Mouse (Mus musculus): ENCODE results near the gene Mccc1.

Gene Mccc1

DNA sequence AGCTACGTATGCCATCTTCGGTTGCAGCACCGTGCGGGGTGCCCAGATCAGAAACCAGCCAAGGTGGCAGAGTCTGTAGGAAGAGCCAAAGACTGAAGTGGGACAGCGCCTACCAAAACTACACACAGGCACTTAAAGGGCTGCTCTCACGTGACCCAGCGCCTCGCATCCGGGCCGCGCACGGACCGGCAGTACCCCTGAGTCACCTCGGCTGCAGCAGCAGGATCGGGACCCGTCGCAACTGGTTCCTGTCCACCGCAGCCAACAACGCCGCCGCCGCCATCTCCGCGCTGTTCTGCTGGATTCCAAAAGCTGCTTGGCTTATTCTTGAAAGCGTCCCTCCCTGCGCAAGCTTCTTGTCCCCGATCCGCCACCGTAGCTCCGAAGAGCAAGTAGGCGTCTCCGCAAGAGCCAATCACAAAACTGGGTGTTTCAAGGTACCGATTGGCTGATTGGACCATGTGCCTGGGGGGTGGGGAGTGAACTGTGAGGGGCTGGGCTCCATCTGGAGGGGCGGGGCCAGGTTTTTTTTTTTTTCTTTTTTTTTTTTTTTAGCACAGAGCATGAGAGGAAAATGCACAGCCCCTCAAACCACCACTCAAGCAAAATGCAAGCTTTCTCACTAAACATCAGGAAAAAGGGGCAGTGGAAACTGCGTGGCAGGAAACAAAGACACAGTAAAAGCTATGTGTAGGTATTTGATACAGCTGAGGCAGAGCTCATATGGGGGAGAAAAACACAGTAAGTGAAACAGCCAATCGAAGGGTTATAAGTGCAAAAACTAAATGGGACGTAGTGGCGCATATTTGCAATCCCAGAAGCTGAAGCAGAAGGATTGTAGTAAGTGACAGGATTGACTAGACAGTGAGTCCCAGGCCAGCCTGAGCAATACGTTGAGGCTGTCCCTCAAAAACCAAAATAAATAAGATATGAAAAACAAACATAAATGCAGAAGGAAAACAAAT lies at the start of gene Mccc1:
Gene Mccc1, minus strand, starts transcription at position 404 of the 965 bp plus-strand sequence.
- DNase-seq, result peak; percentile 95 to 98

DNA sequence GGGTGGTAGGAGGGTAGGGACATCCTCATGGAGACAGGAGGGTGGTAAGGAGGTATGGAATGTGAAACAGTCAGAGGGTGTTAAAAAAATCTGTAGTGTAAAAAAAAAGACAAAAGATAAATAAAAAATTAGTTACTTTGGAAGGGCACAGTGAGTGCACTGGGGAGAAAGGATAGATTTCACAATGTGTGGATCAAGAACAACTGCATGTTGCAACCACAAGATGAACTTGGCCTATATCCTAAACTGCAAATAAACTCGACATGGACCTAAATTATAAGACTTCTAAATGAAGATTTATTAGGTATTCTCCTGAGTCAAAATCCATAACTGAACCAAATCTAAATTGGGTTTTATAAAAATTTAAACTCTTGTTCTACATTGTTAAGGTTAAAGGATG lies 48.6 kb upstream of the Mccc1 start:
- no peak for DNase-seq

DNA sequence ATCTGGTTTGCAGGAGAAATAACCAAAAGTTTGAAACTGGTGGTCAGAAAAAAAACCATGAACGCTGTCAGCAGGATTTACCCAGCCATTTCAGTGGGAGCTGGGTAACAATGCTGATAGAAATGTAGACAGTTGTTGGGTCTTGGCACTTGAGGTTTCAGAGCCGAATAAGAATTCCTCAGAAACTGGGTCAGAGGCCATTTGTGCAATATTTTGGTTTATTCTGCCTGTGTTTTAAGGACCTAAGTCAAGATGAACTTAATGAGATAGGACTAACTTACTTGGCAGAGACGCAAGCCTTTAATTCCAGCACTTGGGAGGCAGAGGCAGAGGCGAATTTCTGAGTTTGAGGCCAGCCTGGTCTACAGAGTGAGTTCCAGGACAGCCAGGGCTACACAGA lies 44.6 kb upstream of the Mccc1 start:
- no peak for DNase-seq

DNA sequence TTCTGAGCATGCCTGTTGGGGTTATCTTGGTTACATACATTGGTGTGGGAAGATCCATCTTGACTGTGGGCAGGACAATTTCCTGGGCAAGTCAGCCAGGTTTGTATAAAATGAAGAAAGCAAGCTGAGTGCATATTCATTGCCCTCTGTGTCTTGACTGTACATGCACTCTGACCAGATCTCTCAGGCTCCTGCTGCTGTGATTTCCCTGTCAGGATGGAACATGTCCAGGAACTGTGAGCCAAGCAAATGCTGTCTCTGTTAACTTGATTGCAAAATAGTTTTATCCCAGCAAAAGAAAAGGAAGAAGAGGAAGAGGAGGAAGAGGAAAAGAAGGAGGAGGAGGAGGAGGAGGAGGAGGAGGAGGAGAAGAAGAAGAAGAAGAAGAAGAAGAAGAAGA lies 44.0 kb upstream of the Mccc1 start:
- DNase-seq, result no peak

DNA sequence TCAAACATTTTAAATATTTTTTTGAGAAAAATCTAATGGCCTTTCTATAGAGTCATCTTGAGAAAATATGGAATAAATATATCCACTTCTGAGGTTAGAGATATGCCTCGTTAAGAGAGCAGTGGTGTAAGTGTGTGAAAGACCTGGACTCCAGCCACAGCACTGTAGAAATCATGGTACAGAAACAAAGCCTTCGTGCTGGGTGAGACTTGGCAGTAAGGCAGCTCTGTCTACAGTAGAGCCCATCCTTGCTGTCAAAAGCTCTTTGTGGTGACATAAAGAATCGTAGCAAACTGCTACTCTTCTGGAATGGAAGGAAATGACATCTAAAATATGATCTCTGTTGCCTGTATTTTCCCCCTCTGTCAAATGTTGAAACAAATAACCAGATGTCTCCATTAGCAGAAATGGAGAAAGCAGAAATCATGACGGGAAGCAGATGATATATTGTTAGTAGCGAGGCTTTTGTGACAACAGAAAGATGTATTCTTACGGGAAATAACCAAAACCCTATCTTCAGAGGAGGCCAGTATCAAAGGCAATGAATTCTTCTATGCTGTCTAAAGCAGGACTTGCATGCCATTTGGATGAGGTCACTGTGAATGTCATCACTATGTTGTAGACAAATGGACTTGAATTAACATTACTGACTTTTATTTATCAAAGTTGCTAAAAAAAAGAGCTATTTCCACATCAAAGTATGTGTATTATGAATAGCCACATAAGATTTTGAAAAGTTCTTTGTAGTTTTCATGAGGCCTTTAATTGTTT lies 31.4 kb upstream of the Mccc1 start:
- DNase-seq, result no peak

DNA sequence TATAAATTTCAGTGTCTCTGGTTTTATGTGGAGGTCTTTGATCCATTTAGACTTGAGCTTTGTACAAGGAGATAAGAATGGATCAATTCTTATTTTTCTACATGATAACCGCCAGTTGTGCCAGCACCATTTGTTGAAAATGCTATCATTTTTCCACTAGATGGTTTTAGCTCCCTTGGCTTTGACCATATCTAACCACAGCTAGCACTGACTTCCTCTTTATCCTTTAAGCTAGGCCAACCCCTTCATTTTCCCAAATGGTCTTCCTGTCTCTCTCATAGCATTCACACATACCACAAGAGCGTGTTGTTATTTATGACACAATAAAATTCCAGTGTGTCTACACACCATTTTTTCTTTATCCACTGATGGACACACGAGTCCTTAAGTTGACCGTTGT lies 29.5 kb upstream of the Mccc1 start:
- no peak for DNase-seq

DNA sequence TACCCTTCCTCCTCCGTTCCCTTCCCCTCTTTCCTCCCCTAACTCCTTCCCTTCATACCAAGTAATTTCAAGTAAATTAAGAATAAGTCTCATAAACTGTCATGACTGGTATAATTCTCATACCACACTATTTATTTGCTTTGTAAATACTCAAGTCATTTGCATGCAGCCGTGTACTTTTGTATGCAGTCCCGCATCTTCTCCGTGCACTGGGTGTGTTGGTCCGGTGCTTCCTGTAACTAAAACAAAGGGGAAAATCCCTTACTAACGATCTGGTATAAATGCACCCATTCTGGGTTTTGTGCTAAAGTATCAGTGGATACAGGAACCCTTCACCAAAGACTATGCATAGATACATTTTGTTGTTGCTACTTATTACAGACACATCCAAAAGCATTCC lies 25.3 kb upstream of the Mccc1 start:
- no peak for DNase-seq

DNA sequence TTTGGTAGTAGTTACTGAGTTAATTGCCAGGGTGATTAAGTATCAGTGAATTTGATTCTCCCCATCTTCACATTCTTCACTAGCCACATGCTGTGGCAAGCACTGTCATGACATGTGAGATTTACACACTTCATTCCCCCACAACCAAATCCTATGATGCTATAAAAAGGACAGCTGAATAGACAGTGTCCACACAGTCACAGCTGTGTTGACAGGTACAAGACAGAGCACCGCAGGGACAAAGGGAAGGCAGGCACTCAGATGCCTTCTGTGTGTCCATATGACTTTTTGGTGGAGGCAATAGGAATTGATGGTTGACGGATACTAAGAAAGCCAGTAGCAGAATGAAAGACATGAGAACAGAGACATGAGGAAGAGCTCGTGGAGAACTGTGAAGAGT lies 10.8 kb upstream of the Mccc1 start:
- no peak for DNase-seq

DNA sequence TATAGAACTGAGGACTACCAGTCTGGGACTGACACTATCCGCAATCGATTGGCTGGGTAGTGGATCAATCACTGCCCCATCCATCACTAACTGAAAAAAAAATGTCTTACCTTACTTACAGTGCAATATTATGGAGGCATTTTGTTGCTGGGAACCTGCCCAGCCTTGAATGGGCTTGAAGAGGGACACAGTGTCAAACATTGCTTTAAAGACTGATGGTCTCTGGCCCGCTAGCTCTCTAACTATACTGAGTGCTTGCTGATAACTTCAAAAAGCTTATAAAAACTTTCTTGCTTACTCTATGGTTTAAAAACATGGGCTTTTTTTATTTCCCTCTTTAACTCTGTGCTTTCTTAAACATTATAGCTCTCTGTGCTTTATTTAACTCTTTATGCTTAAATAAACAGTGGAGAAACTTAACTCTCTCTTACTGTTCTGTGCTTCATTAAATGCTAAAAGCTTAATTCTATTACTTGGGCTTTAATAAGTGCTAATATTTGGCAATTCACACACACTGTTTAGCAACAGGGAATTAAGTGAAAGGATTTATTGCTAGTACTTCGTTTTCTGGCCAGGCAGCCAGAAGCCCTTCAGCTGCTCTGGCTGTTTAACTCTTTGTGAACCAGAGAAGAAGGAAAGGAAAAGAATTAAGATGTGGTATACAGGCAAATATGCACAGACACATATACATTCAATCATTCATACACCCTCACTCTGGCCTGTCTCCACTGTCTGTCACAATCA lies 8.1 kb upstream of the Mccc1 start:
- no peak for DNase-seq

DNA sequence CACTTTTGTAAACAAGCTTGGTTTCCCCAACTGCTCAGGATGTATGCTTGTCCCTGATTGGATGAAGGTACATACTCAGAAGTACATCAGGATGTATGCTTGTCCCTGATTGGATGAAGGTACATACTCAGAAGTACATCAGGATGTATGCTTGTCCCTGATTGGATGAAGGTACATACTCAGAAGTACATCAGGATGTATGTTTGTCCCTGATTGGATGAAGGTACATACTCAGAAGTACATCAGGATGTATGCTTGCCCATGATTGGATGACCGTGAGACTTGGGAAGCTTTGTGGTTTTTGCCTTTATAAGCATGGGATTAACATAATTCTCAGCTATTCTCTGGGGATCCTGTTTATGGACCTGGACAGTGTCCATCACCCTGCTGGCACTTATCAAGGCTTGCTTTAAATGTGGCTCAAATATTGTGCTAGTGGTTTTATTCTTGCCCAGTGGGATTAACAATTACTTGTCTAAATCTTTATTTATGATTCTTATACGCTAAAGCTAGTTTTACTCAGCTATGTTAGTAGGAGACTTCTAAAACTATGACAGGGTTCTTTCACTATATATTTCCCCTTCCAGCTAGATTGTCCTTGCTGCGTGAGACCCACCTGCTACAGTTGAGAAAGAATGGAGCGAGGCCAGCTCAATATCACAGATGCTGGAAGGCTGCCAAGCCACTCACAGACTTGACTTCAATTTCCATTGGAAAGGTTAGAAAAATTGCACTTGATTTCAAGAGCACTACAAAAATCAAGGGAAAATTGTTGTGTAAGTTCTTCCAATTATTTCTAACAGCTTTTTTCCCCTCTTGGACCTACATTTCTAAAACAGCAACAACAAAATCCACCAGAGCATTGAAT lies 3.8 kb upstream of the Mccc1 start:
- DNase-seq, result peak; percentile 46 to 48

DNA sequence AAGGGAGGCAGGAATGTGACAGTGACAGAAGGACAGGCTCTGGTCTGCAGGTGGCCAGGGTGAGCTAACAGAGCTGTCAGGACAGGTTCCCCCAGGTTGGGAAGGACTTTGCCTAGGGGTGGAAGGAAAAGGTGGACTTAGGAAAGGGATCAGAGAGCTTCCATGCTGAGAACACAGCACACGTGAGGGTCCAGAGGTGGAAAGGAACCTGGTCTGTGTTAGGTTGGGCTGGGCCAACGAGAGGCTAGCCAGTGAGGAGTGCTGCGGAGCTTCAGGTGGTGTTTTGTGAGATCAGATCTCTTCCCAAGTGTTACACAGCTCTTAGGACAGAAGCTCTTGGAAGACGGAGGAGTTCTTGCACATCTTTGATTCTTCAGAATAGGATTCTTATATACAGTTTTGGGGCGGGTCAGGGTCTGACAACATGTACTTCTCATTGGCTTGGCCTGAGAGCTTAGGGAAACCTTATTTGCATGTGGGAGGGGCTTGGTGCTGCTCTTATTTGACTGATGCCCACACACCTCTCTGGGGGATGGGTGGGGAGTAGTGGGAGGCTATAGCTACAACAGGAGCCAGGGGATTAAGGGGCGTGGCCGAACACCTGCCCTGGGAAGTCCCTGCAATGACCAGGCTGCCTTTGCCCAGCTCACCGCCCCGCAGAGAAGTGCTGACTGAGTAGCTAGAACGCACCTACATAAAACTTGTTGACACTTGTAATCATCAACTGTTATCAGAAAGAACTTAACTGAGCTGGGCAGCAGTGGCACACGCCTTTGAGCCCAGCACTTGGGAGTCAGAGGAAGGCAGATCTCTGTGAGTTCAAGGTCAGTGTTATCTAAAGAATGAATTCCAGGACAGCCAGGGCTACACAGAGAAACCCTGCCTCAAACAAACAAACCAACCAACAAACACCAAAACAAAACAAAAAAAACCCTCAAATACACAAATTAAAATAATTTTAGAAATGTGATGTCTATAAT lies 5.6 kb downstream of the Mccc1 start:
- peak in 1 of 2 experiments; percentile 45 for DNase-seq

DNA sequence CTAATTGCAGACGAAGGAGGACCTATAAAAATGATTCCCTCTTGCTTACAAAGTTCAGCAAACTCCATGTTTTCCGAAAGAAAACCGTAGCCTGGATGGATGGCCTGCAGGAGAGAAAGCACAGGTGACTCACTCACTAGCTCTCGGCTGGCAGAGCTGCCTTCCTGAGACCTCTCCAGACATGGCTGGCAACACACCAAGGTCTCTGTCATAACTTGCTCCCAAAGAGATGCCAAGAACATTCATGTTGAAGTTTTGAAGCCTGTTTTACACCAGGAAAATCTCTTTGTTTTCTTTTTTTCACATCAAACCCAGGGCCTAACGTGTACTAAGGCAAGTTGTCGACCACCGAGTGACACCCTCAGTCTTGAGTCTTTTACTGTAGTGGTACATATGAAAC lies 9.8 kb downstream of the Mccc1 start:
- no peak for DNase-seq

DNA sequence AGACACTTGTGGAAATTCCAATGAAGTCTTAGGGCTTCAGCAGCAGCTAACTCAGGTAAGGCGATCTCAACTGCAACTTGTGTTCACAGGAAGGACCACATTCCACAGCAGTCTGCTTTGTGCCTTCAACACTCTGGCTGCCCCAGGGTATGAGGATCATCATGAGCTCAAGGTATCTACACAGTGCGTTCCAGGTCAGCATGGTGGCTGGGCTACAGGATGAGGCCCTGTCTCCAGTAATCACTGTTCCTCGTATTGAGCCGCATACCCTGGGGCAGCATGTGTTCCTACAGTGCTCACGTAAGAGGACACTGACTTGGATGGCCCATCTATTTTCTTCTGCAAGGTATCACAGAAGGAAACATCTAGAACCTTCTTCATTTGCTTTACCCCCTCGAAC lies 12.4 kb downstream of the Mccc1 start:
- no peak for DNase-seq

DNA sequence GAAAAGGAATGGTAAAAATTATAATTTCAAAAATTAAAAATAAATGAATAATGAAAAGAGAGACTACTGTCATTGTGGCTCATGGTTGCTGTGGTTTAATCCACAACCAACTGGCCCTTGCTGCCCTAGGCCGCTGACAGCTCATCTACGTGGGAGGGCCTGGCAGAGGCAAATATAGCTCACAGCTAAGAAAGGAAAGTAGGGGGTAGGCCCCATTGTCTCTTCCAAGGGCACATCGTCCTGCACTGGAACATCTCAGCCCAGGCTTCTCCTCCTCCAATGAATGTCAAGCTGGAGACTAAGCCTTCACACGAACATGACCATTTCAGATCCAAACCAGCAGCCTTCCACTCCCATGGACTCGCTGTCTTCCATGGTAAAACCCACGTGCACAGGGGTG lies 14.2 kb downstream of the Mccc1 start:
- no peak for DNase-seq

DNA sequence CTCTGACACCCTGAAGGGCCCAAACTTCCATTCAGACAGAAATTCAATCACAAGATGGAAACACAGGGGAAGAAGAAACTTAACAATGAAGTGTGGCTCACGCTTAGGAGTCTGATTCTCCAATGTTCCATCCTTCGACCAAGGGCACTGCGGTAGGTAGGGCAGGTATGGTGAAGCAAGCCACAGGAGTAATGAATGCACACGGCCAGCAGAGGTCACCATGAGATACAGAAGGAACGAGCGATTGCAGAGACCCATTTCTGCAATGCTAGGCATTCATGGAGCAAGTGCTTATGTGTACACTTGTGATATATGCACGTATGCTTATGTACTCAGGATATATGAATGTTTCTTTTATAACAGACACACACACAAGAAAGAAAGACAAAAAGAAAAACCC lies 26.9 kb downstream of the Mccc1 start:
- DNase-seq, result peak; percentile 64 to 67

DNA sequence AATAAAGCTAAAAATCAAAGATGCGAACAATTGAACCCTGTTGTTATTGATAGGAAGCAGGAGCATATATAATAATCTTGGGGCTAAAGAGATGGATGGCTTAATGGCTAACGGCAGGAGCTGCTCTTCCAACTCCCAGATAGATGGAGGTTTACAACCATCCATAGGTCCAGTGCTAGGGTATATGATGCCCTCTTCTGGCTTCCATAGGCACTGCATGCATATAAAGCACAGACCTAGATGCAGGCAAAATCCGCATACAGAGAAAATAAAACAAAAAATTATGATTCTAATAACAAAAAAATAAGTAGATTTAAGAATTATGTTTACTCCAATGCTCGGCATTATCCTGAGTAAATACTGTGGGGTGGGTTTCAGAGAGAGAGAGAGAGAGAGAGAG lies 27.5 kb downstream of the Mccc1 start:
- peak in 1 of 2 experiments; percentile 31 for DNase-seq

DNA sequence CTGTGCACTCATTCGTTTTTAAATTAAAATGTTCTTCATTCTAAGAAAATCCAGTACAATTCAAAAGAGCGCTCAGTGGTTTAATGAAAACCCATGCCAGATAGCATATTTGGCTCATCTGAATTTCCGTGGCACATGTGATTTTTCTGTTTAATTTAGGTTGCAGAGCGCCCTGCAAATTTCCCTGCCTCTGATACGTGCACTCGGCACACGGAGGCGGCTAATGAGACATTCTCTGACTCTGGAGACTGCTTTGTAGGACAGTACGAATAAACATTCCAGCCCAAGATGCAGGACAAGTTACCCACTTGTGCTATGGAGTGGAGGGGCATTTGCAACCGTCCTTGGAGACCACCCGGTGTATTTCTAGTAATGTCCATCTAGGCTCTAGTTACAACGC lies 29.3 kb downstream of the Mccc1 start:
- DNase-seq, result no peak

DNA sequence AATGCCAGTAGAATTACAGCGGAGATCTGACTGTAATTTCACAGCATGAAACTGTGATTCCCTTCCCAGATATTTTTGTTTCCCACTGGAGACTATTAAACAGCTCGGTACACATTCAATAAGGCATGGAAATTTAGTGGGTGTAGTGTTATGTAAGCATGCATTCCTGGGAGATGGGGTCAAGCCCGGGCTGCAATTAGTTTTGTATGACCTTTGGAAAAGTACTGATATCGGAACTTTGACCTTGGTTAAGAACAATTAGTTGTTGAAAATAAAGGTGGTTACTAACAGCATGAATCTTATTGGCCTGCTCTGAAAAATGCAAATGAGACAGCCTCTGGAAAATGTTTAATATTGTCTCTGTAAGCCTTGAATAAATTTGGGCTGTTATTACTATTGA lies 30.0 kb downstream of the Mccc1 start:
- DNase-seq, result peak in 1 of 2 experiments; percentile 14

DNA sequence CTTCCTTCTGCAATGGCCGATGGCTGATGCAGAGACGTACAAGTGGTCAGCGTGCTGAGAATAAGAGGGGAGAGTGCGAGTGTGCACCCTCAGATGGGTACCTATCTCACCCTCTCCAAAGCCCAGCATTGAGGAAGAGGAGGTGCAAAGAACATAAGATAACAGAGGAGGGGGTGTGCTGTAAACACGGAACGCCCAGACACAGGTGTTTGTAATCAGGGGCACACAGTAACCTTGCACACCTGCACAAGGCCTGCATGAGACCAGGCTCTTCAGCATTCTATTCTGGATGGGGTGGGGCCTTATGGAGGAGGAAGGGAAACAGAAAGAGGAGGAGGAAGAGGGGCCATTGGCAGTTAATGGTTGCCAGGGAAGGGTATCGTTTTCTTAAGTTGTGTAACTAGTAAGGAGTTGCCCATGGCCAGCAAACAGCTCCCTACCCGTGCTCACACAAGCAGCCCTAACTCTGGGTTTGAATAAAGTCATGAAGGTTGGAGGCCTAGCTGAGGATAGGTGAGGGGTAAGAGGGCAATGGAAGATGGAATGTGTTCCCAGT lies 33.0 kb downstream of the Mccc1 start:
- DNase-seq, result no peak

DNA sequence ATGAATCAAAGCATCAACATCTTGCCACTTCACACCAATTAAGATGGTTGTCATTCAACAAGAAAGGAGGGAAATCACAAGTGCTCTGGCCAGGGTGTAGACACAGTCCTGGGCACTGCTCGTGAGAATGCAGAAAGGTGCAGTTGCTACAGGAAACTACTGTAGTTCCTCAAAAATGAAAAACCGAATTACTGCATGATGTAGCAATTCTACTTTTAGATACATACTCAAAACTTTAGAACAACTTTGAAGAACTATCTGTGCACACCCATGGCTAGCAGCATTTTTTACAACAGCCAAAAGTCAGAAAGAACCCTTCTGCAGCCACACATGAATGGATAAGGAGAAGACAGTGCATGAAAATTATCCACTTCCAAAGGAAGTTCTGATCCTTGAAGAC lies 34.0 kb downstream of the Mccc1 start:
- no peak for DNase-seq

DNA sequence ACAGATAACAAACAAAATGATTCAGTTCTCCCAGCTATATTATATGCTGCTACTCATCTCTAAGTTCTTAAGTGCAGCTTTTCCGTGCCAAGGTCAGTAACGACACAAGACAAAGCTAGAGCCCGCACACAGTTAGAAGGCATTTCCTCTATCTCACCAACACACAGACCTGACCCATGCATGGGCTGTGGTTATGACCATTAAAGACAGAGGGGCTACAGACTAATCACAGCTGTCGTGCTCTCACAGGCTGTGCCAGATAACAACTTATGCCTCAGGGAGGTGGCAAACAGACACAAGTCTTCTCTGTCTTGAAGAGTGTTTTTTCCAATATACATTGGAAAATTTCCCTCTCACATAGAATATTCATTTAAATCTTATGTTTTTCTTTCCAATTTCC lies 35.5 kb downstream of the Mccc1 start:
- no peak for DNase-seq

All from kidney, postnatal 25 days (tissue).